Mouse (Mus musculus): ENCODE results near the gene Pmp22.

DNA sequence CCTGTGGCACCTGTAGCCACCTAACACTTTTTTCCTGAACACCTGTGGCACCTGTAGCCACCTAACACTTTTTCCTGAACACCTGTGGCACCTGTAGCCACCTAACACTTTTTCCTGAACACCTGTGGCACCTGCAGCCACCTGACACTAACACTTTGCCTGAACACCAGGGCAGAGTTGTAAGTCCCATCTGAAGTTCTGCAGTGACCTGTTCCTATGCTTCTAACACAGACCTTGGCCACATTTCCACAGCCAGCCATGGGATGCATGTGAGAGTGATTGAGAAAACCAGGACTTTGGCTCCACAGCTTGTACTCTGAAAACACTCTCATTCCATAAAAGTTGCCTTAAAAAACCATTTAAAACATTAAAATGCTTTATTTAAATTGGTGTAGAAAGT is 32.1 kb downstream of the Pmp22 start:
- no peak for TF ChIP-seq CTCF (IDR thresholded peaks at IDR 0.05; ENCODE audit: borderline replicate concordance, extremely low read depth, insufficient read depth, insufficient read length)
- no peak for TF ChIP-seq POLR2A (IDR thresholded peaks at IDR 0.05; ENCODE audit: borderline replicate concordance, extremely low read depth, insufficient read depth, insufficient read length, poor library complexity, severe bottlenecking)
